Mouse (Mus musculus) testis, adult 2 months (tissue): ENCODE results near the gene Cpm.

Experiments used
- CTCF ChIP-seq: fragments of 200-500 bp; IDR thresholded peaks from 2 replicates; pipeline ENCODE4 v1.5.1; 2012; ENCODE audit warnings: low read depth, mild to moderate bottlenecking, inconsistent platforms, low read length, moderate library complexity; ENCODE audit not compliant: control insufficient read depth, insufficient read depth, insufficient replicate concordance
- POLR2A ChIP-seq: fragments of 200-500 bp; IDR thresholded peaks from 2 replicates; pipeline ENCODE4 v1.6.1; 2012; ENCODE audit warnings: low read depth, mild to moderate bottlenecking, inconsistent platforms, low read length, moderate library complexity; ENCODE audit not compliant: control insufficient read depth

DNA sequence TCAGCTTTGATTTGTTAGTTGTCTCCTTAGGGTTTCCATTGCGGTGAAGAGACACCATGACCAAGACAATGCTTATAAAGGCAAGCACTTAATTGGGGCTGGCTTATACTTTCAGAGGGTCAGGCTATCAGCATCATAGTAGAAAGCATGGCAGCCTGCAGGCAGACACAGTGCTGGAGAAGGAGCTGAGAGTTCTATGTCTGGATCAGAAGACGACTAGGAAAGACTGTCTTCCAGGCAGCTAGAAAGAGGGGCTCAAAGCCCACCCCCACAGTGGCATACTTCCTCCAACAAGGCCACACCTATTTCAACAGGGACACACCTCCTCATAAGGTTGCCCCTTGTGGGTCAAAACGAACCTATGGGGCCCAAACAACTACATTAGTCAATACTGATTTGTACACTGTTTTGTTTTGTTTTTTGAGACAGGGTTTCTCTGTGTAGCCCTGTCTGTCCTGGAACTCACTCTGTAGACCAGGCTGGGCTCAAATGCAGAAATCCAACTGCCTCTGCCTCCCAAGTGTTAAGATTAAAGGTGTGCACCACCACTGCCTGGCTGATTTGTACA is 8.3 kb upstream of the Cpm start:
- TF ChIP-seq POLR2A, result no peak
- TF ChIP-seq CTCF, result no peak
